Comparison of ENCODE assay signal across 8 mouse cellular contexts in genomic region chr10:103369081-103369420, GRCm38 (mm10). TPM values are rescaled to one million over a fixed set of nuclear protein-coding genes. Genes with fewer than 3 reads are reported as not detected.
DNase-seq lines count a peak whose midpoint lies in the region; ATAC-seq and TF ChIP-seq lines count a peak whose summit lies in the region.

No protein-coding gene starts in this region.

- DNase-seq in thymus, postnatal 4 days, result peak; percentile 6
- DNase-seq in thymus, adult 2 months, result no peak
- DNase-seq in embryo, embryonic 10 days (ENCODE audit: low spot score), result peak; percentile 92
- DNase-seq in layer of hippocampus, adult 2 months (ENCODE audit: low spot score in 2 of 2), result peak; percentile 57 to 69
- peak; percentile 76 to 83 for DNase-seq in lung, adult 18-20 months
- DNase-seq in spleen, postnatal 4 days (ENCODE audit: low spot score in 2 of 2), result no peak

- no peaks in the 10 kb centered on the region; the same call in 1 of the 2 replicates for H3K4me1 ChIP-seq in thymus, adult 2 months (replicated peaks; ENCODE audit: control insufficient read depth, insufficient read depth, low read length)
- peaks cover 8% of the 10 kb centered on the region; the same call in 1 of the 2 replicates for H3K4me1 ChIP-seq in heart, embryonic 16.5 days (ENCODE audit: control insufficient read depth, insufficient read depth, low read length)
- 0 out of 2 replicates have a peak, but pooled peaks cover 3% of the 10 kb centered on the region for H3K4me1 ChIP-seq in olfactory bulb, adult 2 months (ENCODE audit: control insufficient read depth, insufficient read depth, low read length)

- no peaks in the 10 kb centered on the region for H3K36me3 ChIP-seq in thymus, adult 2 months (ENCODE audit: control insufficient read depth, insufficient read depth, low read length)
- H3K36me3 ChIP-seq in heart, embryonic 16.5 days (ENCODE audit: control insufficient read depth, insufficient read depth), result no peaks in the 10 kb centered on the region

- no peak for TF ChIP-seq POLR2A in thymus, adult 2 months (IDR thresholded peaks at IDR 0.05; ENCODE audit: control insufficient read depth, extremely low read depth, insufficient read depth, low read length, poor library complexity)
- TF ChIP-seq POLR2A in olfactory bulb, adult 2 months (IDR thresholded peaks at IDR 0.05; ENCODE audit: insufficient read depth, low read depth, low read length), result no peak

- WGBS in thymus, adult 2 months, result 3% methylated on average over 8 of the region's 8 CpGs
- WGBS in heart, embryonic 16.5 days, result under 1% methylated on average over 8 of the region's 8 CpGs
- 0% methylated on average over 8 of the region's 8 CpGs for WGBS in olfactory bulb, adult 2 months

- H3K27me3 ChIP-seq in thymus, adult 2 months (ENCODE audit: control insufficient read depth, insufficient read depth, low read length), result no peaks in the 10 kb centered on the region; the same call in 1 of the 2 replicates
- peaks cover 4% of the 10 kb centered on the region; the same call in 1 of the 2 replicates for H3K27me3 ChIP-seq in heart, embryonic 16.5 days (ENCODE audit: control insufficient read depth, insufficient read depth, low read length)

- peak overlapping the region; percentile 98 for H3K4me2 ChIP-seq in heart, embryonic 16.5 days (ENCODE audit: low read depth, low read length)

- no peak for TF ChIP-seq CTCF in thymus, adult 2 months (IDR thresholded peaks at IDR 0.05; ENCODE audit: borderline replicate concordance, control insufficient read depth, extremely low read depth, insufficient read depth, low read length, poor library complexity)
- TF ChIP-seq CTCF in layer of hippocampus, adult 2 months (conservative IDR thresholded peaks at IDR 0.05), result peak; percentile 55
- TF ChIP-seq CTCF in olfactory bulb, adult 2 months (IDR thresholded peaks at IDR 0.05; ENCODE audit: insufficient read depth, low read depth, low read length), result peak; percentile 26; the same call in 1 of the 2 replicates

- H3K27ac ChIP-seq in thymus, adult 2 months (ENCODE audit: control insufficient read depth, insufficient read depth, low read length), result no peak overlapping the region
- H3K27ac ChIP-seq in heart, embryonic 16.5 days (ENCODE audit: low read length), result no peak overlapping the region
- peak overlapping the region; percentile 95 for H3K27ac ChIP-seq in layer of hippocampus, adult 2 months
- peak overlapping the region; percentile 34; the same call in 1 of the 2 replicates for H3K27ac ChIP-seq in olfactory bulb, adult 2 months (ENCODE audit: insufficient read depth, low read depth, low read length)

- no peaks in the 10 kb centered on the region for H3K9me3 ChIP-seq in heart, embryonic 16.5 days (replicated peaks; ENCODE audit: control insufficient read depth, low read length)

- H3K9ac ChIP-seq in heart, embryonic 16.5 days (ENCODE audit: low read length), result peak overlapping the region; percentile 56

- no peak overlapping the region for H3K4me3 ChIP-seq in thymus, adult 2 months (ENCODE audit: control insufficient read depth, insufficient read depth, low read length)
- H3K4me3 ChIP-seq in heart, embryonic 16.5 days (ENCODE audit: low read length), result peak overlapping the region; percentile 70
- H3K4me3 ChIP-seq in layer of hippocampus, adult 2 months, result peak overlapping the region; percentile 83
- peak overlapping the region; percentile 65 for H3K4me3 ChIP-seq in olfactory bulb, adult 2 months (ENCODE audit: insufficient read depth, low read depth, low read length)

- peak; percentile 72; the same call in 1 of the 2 replicates for ATAC-seq in heart, embryonic 16.5 days (replicated peaks; ENCODE audit: extremely low read depth, insufficient read depth, low FRiP score)

RNA-seq across cellular contexts. Expression of gene Slc6a15, which starts 1.5 kb away (rescaled TPM):
- polyA plus RNA-seq in thymus, adult 2 months (2012; rRNA removed), result 0.09 TPM in 1 of 2 replicates, not detected in the other
- 0.65 and 0.66 TPM in 2 replicates for polyA plus RNA-seq in heart, embryonic 16.5 days (2015; fragmentation: Nextera tagmentation; extraction: Ambion mirVana)
- total RNA-seq in layer of hippocampus, adult 2 months (2021), result 10 to 100 TPM; 82.3 to 83.3 TPM
- polyA plus RNA-seq in olfactory bulb, adult 2 months (2012; ENCODE audit: insufficient read depth, insufficient read length, low replicate concordance, missing spikeins), result not detected in 2 replicates

Comparison
In these comparisons a context has a peak if more than half of its experiments do, and no peak if none do; other contexts are left out.
1. DNase-seq: peak in thymus, postnatal 4 days (single experiment), embryo, embryonic 10 days (single experiment), layer of hippocampus, adult 2 months (2 of 2) and lung, adult 18-20 months (2 of 2); none in thymus, adult 2 months (single experiment) and spleen, postnatal 4 days (0 of 2).
2. H3K27ac ChIP-seq: peak in layer of hippocampus, adult 2 months (single experiment) and olfactory bulb, adult 2 months (single experiment); none in thymus, adult 2 months (single experiment) and heart, embryonic 16.5 days (single experiment).